Mouse (Mus musculus) limb, embryonic 13.5 days (tissue): ENCODE data around the gene Brdt. TPM values are rescaled to one million over a fixed set of nuclear protein-coding genes. Genes with fewer than 3 reads are reported as not detected.

Experiments used
- ATAC-seq: fragments of 200-750 bp; cut with Nextera tagmentation; 2 replicates; pipeline ENCODE4 v1.8.0; 2017; ENCODE audit warnings: low read depth, moderate number of reproducible peaks, moderate TSS enrichment; ENCODE audit not compliant: low FRiP score
- H3K27ac ChIP-seq: fragments of 300-500 bp; sonication (generic); 2 replicates; pipeline ENCODE4 v1.5.1; 2015; ENCODE audit warnings: inconsistent platforms, mild to moderate bottlenecking, moderate library complexity
- H3K27me3 ChIP-seq: fragments of 300-500 bp; sonication (generic); 2 replicates; pipeline ENCODE4 v1.6.1; 2015; ENCODE audit warnings: mild to moderate bottlenecking, inconsistent platforms
- H3K36me3 ChIP-seq: fragments of 300-500 bp; sonication (generic); 2 replicates; pipeline ENCODE4 v1.6.1; 2015; ENCODE audit warnings: inconsistent platforms, mild to moderate bottlenecking, moderate library complexity
- H3K4me1 ChIP-seq: fragments of 300-500 bp; sonication (generic); 2 replicates; pipeline ENCODE4 v1.6.1; 2015; ENCODE audit warnings: inconsistent platforms
- H3K4me2 ChIP-seq: fragments of 300-500 bp; sonication (generic); replicated peaks from 2 replicates; pipeline ENCODE4 v1.6.1; 2015; ENCODE audit warnings: inconsistent platforms, mild to moderate bottlenecking, moderate library complexity
- H3K4me3 ChIP-seq: fragments of 300-500 bp; sonication (generic); 2 replicates; pipeline ENCODE4 v1.5.1; 2015; ENCODE audit warnings: moderate library complexity, mild to moderate bottlenecking, inconsistent platforms
- H3K9ac ChIP-seq: fragments of 300-500 bp; sonication (generic); 2 replicates; pipeline ENCODE4 v1.6.1; 2015; ENCODE audit warnings: mild to moderate bottlenecking, inconsistent platforms
- H3K9me3 ChIP-seq: fragments of 300-500 bp; sonication (generic); 2 replicates; pipeline ENCODE4 v1.6.1; 2016; ENCODE audit warnings: inconsistent platforms
- WGBS: fragments of 180-500 bp; shearing (Covaris S2); methylation state at CpG from one replicate; pipeline ENCODE4 v1.1.7; 2015; 5-methylcytosine and 5-hydroxymethylcytosine counted together
- polyA plus RNA-seq: library from polyadenylated mRNA; unstranded; fragments of >200 nt; fragmentation: Nextera tagmentation; extraction: Ambion mirVana; gene quantifications from 2 replicates; pipeline ENCODE4 v1.2.1, GENCODE M21; 2015

Brdt gene
- 4.4 and 4.5 TPM in 2 replicates for polyA plus RNA-seq

DNA sequence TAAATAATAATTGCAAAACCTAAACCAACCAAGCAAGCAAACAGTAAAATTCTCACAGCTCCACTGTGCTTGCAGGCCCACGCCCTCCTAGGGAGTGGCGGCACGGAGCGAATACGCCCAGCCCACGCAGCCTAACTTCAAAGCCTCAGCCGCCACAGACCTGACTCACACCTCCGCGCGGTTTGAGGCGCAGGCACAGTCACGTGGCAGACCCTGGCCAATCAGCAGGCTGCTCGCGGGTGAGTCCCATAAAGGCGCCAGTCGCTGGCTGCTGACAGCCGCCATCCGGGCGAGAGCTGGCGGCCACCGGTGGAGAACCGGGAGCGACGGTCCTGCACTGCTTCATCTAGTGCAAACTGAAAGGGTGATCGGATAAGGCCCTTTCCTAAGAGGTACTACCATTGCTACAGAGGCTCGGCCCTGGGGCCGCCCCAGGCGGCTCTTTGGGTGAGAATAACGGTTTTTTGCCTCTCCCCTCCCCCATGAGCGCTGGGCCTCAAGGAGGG is at the start of gene Brdt:
TSS of gene Brdt (plus strand) at position 244 of the 506 bp plus-strand sequence.
- Histone ChIP-seq H3K4me1 (no peaks in the 10 kb centered on the region), H3K4me2 (no peak within 1 kb of the TSS)

DNA sequence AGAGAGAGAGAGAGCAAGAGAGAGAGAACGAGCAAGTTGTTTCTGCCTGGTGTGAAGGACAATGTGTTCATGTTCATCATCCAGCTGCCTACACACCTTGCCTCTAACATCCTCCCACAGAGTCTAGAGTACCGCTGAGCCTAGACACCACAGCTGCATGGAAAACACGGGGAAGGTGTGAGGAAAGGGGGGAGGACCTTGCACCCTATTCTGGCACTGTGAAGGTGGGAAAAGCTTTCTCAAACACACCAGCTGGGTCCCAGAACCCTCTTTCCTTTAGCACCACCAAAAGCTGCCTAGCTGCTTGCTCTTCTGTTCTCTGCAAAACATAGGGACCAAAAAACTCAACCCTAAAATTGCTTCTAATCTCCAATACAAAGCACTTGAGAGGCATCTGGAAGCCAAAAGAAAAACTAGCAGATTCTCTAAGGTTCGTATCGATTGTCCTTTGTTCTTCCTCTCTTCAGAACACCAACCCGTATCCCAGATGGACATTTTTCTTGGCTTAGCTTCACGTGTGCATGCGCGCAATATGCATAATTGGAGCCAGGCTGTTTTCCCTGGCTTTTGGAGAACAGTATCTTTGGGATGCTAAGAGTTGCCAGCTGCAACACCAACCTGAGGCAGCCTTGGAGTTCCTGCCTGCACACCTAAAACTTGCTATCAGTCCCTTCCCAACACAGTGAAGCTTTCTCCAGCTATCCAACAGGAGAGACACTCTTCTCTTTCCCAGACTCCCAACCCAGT is 48.2 kb upstream of the Brdt start:
- Histone ChIP-seq H3K27me3 (peaks cover under 1% of the 10 kb centered on the region; the same call in 1 of the 2 replicates), H3K4me3 (no peak overlapping the region), H3K4me1 (peaks cover 49% of the 10 kb centered on the region), H3K9ac (no peak overlapping the region), H3K27ac (no peak overlapping the region), H3K4me2 (peak overlapping the region; percentile 14; the same call in 1 of the 2 replicates), H3K36me3 (0 out of 2 replicates have a peak, but pooled peaks cover 5% of the 10 kb centered on the region), H3K9me3 (peaks cover 6% of the 10 kb centered on the region; the same call in 1 of the 2 replicates)
- ATAC-seq: peak; percentile 33; the same call in 1 of the 2 replicates
- 45% methylated on average over 9 of the region's 9 CpGs for WGBS

More for the DNA sequence above, at the start of gene Brdt:
- 0 out of 2 replicates have a peak, but pooled peaks cover 4% of the 10 kb centered on the region for H3K9me3 ChIP-seq
- no peak within 1 kb of the TSS for H3K4me3 ChIP-seq
- 87% methylated on average over 30 of the region's 30 CpGs for WGBS
- no peak within 1 kb of the TSS for H3K27ac ChIP-seq
- H3K9ac ChIP-seq: no peak within 1 kb of the TSS
- H3K27me3 ChIP-seq: no peaks in the 10 kb centered on the region
- no peaks in the 10 kb centered on the region for H3K36me3 ChIP-seq
- ATAC-seq: no peak

DNA sequence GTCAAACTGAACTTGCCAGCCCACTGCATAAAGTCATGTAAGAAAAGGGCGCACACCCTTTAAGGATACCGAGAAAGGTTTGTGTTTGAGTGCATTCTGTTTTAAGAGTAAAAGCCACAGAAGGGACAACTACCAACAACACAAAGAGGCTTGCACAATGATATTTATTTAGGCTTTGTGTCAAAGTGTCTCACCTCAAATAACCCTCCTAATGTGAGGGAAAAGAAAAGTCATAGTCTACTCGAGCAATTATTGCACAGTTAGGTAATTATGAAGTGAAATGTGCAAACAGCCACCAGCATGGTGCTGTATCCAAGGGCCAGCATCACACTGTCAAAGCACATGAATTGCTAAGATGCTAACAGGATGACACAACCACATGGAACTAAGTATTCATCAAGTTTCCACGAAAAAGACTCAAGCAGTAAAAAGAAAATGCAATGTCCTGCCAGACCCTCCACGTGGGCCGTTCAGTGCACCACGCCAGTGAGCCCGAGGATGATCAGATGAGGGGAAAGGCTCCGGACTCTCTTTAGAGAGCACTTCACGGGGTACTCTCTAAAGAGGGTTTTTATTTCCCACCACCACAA is 46.9 kb upstream of the Brdt start:
- Histone ChIP-seq H3K9ac (no peak overlapping the region), H3K27me3 (peaks cover 9% of the 10 kb centered on the region), H3K4me1 (peaks cover 53% of the 10 kb centered on the region), H3K27ac (peak overlapping the region; percentile 4; the same call in 1 of the 2 replicates), H3K36me3 (0 out of 2 replicates have a peak, but pooled peaks cover 5% of the 10 kb centered on the region), H3K9me3 (peaks cover 6% of the 10 kb centered on the region; the same call in 1 of the 2 replicates), H3K4me3 (no peak overlapping the region), H3K4me2 (no peak overlapping the region)
- WGBS: 70% methylated on average over 10 of the region's 10 CpGs
- ATAC-seq: no peak

DNA sequence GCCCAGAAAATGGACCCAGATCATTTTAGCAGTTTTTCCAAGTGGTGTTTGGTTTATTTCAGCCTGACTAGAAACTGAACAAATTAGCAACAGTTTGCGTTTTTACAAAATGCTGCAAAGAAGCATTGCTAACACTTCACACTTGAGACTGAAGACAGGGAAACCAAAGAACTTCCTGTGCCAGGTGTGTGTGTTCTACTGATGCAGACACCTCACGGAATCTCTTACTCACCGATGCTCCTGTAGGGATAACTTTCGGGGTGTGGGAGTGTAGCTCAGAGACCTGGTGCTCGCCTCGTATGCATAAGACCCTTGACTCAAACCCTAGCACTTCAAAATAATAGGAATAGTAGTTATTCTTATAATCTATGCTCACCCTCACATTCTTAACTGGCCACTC is 45.4 kb upstream of the Brdt start:
- no peak overlapping the region for H3K4me3 ChIP-seq
- WGBS: 69% methylated on average over 6 of the region's 6 CpGs
- H3K36me3 ChIP-seq: no peaks in the 10 kb centered on the region
- H3K9ac ChIP-seq: no peak overlapping the region
- peaks cover 60% of the 10 kb centered on the region for H3K4me1 ChIP-seq
- peaks cover 1% of the 10 kb centered on the region; the same call in 1 of the 2 replicates for H3K9me3 ChIP-seq
- H3K27ac ChIP-seq: no peak overlapping the region
- H3K27me3 ChIP-seq: peaks cover 12% of the 10 kb centered on the region
- no peak for ATAC-seq
- H3K4me2 ChIP-seq: no peak overlapping the region

DNA sequence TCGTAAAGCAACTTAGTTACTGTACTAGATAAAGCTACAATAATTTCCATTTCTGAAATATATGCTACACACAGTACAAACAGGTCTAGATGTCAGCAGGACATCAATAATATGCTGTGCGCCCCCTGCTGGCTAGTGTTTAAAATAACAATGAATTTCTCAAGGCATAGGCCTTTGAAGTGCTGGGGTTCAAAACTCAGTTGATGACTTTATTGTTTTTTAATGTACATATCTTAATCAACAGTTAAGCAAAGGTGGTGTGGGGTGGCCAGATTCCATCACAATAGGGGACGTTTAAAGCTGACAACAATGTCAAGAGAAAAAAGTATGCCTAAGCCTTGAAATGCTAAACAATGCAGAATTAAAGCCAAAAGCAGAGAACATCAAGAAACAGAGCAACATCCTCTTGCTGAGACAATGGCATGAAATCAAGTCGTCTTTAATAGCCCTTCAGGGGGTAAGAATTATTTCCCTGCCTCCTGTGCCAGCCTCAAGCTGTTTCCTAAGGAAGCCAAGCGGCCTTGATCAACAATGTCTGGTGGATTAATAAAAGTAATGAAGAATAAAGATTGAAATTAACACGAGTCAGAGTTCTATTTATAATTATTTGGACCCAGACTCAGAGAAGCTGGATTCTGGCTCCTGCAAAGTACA is 43.6 kb upstream of the Brdt start:
- 29% methylated on average over 6 of the region's 6 CpGs for WGBS
- peak overlapping the region; percentile 91 for H3K4me2 ChIP-seq
- H3K27me3 ChIP-seq: peaks cover 26% of the 10 kb centered on the region
- peak overlapping the region; percentile 90 for H3K4me3 ChIP-seq
- no peaks in the 10 kb centered on the region for H3K9me3 ChIP-seq
- H3K27ac ChIP-seq: no peak overlapping the region
- no peak overlapping the region; the same call in 1 of the 2 replicates for H3K9ac ChIP-seq
- H3K4me1 ChIP-seq: peaks cover 50% of the 10 kb centered on the region
- no peak for ATAC-seq
- no peaks in the 10 kb centered on the region for H3K36me3 ChIP-seq

DNA sequence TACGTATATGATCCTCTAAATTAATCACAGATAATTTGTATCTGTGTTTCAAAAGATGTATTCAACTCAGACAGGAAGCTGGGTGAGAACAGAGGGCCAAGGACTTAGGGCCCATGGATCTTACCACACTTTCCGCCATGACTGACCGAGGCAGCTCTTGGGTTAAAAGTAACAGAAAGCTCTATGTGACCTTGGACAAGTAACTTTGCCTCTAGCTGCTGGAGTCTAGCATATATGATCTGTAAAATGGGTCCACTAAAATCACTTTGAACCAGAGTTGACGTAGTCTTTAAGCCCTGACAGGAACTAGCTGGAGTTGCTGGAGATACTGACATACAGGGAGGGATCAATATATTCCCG is 43.1 kb upstream of the Brdt start:
- Histone ChIP-seq H3K4me1 (peaks cover 45% of the 10 kb centered on the region), H3K4me2 (peak overlapping the region; percentile 91), H3K9me3 (no peaks in the 10 kb centered on the region), H3K36me3 (no peaks in the 10 kb centered on the region), H3K9ac (peak overlapping the region; percentile 93), H3K4me3 (peak overlapping the region; percentile 90), H3K27ac (no peak overlapping the region), H3K27me3 (peaks cover 26% of the 10 kb centered on the region)
- WGBS: 45% methylated on average over 5 of the region's 5 CpGs
- no peak for ATAC-seq

DNA sequence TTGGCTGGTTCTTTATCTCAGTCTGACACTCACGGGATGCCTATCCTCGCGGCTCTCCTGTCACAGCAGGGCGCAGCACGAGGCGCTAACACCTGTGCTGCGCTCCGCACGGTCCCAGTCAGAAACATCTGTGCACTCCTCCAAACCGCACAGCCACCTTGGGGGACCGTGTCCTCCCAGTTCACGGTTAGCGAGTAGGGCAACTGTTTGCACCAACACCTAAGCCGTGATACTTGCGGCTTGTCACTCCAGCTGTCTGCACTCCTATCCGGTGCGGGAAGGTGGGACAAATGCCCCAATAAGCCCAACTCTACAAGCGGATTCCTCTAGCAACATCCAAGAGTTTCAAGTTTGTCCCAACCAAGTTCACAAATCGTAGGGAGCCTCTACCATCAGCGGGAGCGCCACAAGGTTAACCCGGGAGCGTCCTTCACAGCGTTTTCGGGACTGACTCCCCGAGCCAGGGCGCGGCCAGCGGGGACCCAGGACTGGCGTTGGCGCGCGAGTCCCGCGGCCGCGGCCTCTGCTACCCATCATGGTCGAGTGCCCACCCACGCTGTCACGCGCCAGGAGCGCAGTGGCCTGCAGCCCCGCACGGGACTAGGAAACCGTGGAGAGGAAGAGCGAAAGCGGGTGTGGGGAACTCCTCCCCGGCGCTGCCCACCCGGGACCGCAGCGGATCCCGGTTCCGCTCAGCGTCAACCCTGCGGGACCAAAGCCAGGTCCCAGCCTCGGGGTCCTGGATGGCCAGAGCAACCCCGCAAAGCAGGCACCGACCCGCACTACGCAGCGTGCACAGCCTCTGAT is 42.3 kb upstream of the Brdt start:
- under 1% methylated on average over 62 of the region's 62 CpGs for WGBS
- Histone ChIP-seq H3K9me3 (no peaks in the 10 kb centered on the region), H3K9ac (peak overlapping the region; percentile 93), H3K4me2 (peak overlapping the region; percentile 91), H3K27ac (peak overlapping the region; percentile 94), H3K36me3 (no peaks in the 10 kb centered on the region), H3K27me3 (peaks cover 26% of the 10 kb centered on the region), H3K4me3 (peak overlapping the region; percentile 90), H3K4me1 (peaks cover 38% of the 10 kb centered on the region)
- ATAC-seq: peak; percentile 26

DNA sequence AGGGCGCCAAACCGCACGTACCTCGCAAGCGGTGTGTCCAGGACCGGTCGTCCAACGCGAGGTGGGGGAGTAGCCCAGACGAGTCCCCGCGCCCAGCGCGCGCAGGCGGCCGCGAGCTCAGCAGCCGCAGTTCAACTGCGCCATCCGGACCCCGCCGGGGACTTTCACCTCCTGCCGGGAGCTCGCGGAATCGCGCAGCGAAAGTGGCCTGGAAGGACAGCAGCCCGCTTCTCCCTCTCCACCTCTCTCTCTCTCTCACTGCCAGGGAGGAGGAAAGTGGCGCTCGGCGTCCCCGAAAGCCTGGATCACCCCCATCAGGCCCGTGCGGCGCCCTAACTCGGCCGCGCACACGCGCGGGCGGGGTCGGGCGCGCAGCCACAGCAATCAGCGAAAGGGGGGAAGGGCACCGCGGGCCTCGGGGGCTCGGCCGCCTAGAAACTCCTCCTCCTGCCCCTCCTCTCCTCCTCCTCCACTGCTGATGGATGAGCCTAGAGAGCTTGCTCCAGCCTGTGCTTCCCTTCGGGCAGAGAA is 41.7 kb upstream of the Brdt start, which contains the start of gene Tgfbr3:
TSS of gene Tgfbr3 (minus strand) at position 396 of the 531 bp plus-strand sequence.
- H3K4me2 ChIP-seq: peak within 1 kb of the TSS; percentile 91
- no peaks in the 10 kb centered on the region for H3K36me3 ChIP-seq
- under 1% methylated on average over 44 of the region's 54 CpGs for WGBS
- H3K27ac ChIP-seq: peak within 1 kb of the TSS; percentile 94
- peaks cover 26% of the 10 kb centered on the region for H3K27me3 ChIP-seq
- peak within 1 kb of the TSS; percentile 93 for H3K9ac ChIP-seq
- H3K4me3 ChIP-seq: peak within 1 kb of the TSS; percentile 90
- peak; percentile 92 for ATAC-seq
- no peaks in the 10 kb centered on the region for H3K9me3 ChIP-seq
- H3K4me1 ChIP-seq: peaks cover 31% of the 10 kb centered on the region

DNA sequence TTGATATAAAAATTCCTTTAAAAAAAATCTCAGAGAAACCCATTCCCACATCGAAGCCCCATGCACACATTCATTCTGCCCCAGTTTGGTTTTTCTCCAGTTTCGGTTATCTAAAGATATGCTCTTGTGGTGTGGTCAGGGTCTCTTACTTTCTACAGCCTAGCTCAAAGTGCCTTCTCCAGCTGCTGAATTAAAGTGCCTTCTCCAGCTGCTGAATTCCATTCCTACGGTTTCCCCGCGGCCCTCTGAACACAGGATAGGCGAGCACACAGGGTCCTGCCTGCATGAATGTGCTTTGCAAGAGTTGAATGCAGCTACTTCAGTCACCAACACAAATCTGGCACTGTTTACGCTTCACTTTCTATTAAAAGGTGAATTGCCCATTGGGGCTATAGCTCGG is 41.0 kb upstream of the Brdt start:
- peak overlapping the region; percentile 94; the same call in 1 of the 2 replicates for H3K27ac ChIP-seq
- H3K9me3 ChIP-seq: no peaks in the 10 kb centered on the region
- H3K4me3 ChIP-seq: peak overlapping the region; percentile 90
- ATAC-seq: no peak
- peak overlapping the region; percentile 91 for H3K4me2 ChIP-seq
- no peaks in the 10 kb centered on the region for H3K36me3 ChIP-seq
- 28% methylated on average over 8 of the region's 8 CpGs for WGBS
- peaks cover 31% of the 10 kb centered on the region for H3K4me1 ChIP-seq
- no peak overlapping the region for H3K9ac ChIP-seq
- peaks cover 26% of the 10 kb centered on the region for H3K27me3 ChIP-seq

DNA sequence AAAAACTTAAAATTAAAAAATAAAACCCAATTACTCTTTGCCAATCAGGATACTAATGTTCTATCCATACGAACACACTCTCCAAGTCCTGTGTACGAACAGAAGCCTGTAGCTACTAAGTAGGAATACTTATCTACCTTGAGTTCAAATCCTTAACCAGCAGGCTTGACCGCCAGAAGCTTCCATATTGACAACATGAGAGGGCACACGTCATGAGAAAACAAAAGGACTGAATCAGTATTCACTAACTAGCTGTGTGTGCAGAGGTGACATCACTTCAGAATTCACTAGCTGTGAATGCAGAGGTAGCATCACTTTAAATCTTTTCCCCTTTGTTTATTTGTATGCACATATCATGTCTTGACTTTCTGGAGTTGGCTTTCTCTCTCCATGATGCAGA is 36.9 kb upstream of the Brdt start:
- H3K4me3 ChIP-seq: no peak overlapping the region
- H3K36me3 ChIP-seq: no peaks in the 10 kb centered on the region
- no peak overlapping the region for H3K27ac ChIP-seq
- WGBS: 94% methylated on average over 4 of the region's 4 CpGs
- H3K9ac ChIP-seq: no peak overlapping the region
- ATAC-seq: no peak
- peaks cover 35% of the 10 kb centered on the region for H3K4me1 ChIP-seq
- H3K9me3 ChIP-seq: no peaks in the 10 kb centered on the region
- H3K27me3 ChIP-seq: peaks cover 17% of the 10 kb centered on the region
- H3K4me2 ChIP-seq: no peak overlapping the region
